Mouse (Mus musculus) liver, embryonic 14.5 days (tissue): Measurements from ENCODE around the gene Nfe2l1.

Experiments used
- CTCF ChIP-seq: IDR thresholded peaks from 2 replicates; pipeline ENCODE4 v1.5.1; 2016; ENCODE audit warnings: antibody characterized with exemption, low read depth, control low read depth
- EP300 ChIP-seq: IDR thresholded peaks from 2 replicates; pipeline ENCODE4 v1.6.1; 2016; ENCODE audit warnings: antibody characterized with exemption, low read depth

GRCm38 (mm10) chr11:96832973-96833372, 3.2 kb upstream of the Nfe2l1 start:
- TF ChIP-seq CTCF = no peak
- no peak for TF ChIP-seq EP300
